Mouse (Mus musculus): ENCODE data around the gene Icam1.
"Not testable (repeated sequence)": the region's sequence is repeated elsewhere in the genome, so short reads cannot be mapped to it uniquely, and the experiment has no call there.

The Icam1 gene

DNA sequence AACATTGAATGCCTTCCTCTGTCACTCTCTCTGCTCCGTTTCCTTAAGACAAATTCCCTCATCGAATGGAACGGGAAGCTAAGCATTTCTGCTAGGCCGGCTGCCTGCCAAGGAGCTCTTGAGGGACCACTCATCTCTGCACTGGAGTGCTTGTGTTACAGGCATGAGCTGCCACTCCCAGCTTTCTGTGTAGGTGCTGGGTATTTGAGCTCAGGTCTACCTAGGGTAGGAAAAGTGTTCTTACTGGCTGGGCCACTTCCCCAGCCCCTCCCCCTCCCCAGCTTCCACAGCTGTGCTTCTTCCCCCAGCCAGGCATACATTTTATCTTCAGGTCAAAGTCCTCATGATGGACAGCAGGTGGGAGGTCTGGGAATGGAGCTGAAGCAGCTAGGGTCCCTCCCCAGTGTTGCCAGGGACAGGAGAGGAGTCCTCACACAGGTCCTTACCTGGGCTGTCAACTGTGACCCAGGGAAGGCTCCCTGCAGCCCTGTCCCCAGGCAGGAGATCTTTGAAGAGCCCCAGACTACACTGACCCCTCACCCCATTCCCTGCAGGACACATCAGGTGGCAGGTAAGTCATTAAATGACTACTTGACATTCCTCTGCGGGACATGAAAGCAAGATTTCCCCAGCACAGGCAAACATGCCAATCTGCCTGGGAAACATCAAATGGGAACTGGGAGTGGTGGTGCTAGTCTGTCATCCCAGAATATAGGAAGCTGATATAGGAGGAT lies 22.5 kb upstream of the Icam1 start:
- DNase-seq, result no peak

DNA sequence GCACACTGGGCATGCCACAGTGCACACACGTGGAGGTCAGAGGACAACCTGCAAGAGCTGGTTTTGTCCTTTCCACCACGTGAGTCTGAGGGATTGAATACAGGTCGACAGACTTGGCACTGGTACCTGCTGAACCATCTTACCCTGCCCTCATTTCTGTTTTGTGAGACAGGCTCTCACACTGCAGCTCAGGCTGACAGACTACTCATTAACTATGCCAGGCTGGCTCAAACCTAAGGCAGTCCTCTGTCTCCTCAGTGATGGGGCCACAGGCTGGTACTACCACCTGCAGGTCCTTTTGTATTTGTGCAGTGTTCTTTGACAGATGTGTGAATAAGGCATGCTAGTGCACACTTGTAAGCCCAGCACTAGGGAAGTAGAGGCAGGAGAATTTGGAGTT lies 20.7 kb upstream of the Icam1 start:
- no peak for DNase-seq

DNA sequence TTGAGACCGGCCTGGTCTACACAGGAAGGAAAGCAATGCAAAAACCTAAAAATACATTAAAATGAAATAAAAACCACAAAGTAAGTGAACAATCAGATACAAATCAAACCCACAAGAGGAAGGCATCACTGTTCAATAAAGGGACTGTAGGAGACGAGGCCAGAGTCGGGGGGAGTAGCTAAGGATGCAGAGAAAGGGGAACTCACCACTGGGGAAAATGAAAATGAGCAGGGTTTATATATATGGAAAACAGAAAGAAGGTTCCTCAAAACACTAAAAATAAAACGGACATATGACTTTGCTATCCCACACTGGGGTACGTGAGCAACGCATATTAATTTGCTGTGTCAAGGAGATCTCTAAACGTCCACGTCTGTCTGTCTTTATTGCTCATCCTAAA lies 18.7 kb upstream of the Icam1 start:
- DNase-seq, result no peak

DNA sequence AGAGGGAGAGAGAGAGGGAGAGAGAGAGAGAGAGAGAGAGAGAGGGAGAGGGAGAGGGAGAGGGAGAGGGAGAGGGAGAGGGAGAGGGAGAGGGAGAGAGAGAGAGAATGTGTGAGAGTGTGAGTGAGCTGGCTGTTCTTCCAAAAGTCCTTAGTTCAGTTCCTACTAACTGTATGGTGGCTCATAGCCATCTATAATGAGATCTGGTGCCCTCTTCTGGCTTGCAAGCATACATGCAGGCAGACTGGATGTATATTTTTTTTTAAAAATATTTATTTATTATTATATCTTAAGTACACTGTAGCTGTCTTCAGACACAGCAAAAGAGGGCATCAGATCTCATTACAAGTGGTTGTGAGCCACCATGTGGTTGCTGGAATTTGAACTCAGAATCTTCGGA lies 17.4 kb upstream of the Icam1 start:
- not testable (repeated sequence) for DNase-seq

DNA sequence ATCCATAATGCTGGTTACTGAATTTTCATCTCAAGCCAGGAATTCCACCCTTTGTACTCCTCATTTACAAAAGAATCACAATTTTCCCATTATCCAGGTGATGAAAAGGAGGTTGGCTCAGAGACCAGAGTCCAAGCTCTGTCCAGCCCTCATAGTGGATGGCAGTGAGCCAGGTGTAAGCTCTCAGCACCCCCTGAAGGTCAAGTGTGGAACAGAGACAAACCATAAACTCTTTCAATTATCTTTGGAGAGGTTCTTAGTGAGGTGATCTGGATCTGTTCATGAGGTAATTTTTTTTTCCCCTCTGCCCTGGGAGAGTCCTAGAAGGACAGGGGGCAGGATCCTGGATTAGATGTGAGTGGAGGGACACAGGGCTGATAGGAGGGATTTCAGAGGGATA lies 15.0 kb upstream of the Icam1 start:
- DNase-seq, result peak; percentile 10

DNA sequence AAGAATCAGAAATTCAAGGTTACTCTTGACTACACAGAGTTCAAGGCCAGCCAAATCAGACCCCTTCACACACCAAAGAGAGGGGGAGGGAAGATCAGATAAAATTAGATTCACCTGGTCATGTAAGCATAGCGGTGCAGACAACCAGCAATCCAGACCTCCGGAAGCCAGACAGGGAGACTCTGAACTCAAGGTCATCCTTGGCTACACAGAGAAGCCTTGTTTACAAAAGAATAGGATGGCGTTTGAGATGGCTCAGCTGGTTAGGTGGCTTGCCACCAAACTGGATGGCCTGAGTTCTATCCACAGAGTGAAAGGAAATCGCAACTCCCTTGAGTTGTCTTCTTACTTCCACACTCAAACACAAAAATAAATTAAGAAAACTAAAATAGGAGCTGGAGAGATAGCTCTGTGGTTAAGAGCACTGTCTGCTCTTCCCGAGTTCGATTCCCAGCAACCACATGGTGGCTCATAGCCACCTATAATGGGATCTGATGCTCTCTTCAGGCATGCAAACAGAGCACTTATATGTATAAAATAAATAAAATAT lies 14.1 kb upstream of the Icam1 start:
- no peak for DNase-seq

DNA sequence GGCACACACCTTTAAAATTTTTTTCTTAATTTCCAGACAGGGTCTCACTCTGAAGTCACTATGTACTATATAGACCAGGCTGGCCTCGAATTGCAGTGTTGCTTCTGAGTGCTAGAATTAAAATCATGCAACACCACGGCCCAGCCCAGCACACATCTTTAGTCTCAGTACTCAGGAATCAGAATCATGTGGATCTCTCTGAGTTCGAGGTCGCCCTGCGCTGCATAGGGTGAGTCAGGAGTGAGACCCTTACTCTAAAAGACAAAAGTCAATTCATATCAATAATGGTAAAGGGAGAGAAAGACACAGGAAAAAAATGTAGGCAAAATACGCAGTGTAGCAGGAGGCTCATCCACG lies 13.5 kb upstream of the Icam1 start:
- no peak for DNase-seq

DNA sequence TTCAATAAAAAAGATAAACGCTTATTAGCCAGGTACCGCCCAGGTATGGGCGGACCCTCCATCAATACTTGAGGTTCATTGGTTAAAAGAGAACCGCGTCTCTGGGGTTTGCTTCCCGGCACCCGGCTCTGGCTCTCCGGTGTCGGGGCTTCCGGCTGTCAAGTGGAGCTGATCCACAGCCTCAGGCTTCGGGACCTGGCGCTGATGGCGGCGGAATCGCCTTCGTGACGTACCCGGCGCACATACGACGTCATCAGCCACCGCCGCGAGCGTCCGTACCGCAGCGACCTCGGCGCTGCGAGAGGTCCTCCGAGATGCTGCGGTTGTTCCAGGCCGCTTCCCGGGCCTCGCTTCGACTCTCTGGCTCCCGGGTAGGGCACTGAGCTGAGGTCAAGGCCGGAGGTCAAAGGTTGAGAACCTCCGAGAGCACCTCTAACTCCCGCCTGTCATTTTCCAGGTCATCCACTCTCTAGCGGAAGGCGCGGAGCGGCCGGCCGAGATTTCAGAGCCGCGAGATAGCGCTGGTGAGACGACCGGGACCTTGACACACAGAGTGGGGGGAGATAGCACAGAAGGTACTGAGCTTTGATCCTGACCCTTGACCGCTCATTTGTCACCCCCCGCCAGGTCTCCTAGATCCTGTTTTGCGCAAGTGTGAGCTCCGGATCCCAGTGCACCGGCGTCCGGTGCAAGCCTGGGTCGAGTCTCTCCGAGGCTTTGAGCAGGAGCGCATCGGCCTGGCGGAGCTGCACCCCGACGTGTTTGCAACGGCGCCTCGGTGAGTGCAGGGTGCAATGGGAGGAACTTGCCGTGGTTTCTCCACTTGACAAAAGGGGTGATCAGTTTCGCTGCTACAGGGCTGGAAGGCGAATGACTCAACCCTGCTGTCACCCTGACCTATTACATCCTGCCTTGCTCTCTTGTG lies 12.9 kb upstream of the Icam1 start, which contains the start of gene Mrpl4:
Gene Mrpl4, plus strand, starts transcription at position 112 of the 925 bp plus-strand sequence.
- DNase-seq, result peak; percentile 88

DNA sequence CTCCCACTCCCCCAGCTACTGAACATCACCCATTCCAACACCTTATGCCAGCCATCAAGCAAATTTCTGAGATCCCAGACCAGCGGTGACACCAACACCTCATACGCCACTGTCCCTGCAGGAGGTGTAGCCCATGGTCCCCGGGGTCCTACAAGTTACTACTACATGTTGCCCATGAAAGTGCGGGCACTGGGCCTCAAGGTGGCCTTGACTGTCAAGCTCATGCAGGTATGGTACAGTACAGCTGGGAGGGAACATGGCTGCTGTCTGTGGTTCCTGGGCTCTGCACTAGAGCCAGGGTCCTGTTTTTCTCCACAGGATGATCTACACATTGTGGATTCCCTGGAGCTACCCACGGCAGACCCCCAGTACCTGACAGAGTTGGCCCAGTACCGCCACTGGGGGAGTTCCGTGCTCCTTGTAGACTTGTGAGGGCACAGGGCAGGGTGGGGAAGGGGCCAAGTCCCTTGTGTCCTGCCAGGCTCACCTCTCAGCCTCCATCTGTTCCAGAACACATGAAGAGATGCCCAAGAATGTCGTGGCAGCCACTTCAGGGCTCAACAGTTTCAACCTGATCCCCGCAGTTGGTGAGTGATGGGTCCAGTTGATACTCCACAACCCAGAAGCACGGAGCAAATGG lies 8.4 kb upstream of the Icam1 start:
- DNase-seq, result no peak

DNA sequence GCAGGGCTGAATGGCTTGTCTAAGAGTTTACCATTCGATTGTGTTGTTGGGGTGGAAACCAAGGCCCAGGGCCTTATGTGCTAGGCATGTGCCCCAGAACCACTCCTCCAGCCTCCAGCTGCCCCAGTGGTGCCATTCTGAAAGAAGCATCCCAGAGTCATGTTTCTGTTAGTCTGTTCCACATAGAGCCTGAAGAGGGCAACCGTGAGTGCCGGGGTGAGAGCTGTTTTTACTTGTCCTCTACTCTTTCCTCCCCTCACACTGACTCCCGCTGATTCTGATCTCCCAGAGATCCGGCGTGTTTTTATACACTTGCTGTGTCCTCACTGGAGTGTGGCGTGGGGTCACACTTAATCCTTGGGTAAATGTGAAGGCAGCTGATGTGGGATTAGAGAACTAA lies 7.8 kb upstream of the Icam1 start:
- DNase-seq, result peak; percentile 16

DNA sequence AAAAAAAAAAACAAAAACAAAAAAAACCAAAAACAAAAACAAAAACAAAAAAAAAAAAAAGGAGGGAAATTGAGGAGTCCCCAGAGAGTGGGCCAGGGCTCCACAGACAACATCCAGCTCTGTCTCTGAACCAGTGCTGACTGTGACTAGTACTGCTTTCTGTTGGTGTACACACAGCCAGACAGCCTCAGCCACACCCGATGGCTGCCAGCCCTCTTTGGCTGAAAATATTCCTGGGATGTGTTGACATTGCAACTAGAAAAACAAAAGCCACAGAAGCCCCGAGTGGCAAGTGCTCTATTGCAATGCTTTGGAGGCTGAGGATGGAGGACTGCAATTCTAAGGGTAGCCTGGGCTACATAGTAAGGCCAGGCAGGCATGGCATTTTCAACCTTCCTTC lies 5.4 kb upstream of the Icam1 start:
- DNase-seq, result no peak

DNA sequence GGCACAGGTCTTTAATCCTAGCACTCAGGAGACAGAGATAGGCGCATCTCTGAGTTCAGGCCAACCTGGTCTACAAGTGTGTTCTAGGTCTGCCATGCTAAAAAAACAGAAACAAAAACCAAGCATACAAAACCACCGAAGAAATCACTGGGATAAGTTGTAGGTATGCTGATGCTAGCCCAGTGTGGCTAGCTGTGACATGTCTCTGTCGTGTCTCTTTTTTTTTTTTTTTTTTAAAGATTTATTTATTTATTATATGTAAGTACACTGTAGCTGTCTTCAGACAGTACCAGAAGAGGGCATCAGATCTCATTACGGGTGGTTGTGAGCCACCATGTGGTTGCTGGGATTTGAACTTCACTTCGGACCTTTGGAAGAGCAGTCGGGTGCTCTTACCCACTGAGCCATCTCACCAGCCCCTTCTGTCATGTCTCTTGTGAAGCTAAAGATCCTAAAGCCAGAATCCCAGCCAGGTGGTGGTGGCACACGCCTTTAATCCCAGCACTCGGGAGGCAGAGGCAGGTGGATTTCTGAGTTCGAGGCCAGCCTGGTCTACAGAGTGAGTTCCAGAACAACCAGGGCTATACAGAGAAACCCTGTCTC lies 4.7 kb upstream of the Icam1 start:
- not testable (repeated sequence) for DNase-seq

DNA sequence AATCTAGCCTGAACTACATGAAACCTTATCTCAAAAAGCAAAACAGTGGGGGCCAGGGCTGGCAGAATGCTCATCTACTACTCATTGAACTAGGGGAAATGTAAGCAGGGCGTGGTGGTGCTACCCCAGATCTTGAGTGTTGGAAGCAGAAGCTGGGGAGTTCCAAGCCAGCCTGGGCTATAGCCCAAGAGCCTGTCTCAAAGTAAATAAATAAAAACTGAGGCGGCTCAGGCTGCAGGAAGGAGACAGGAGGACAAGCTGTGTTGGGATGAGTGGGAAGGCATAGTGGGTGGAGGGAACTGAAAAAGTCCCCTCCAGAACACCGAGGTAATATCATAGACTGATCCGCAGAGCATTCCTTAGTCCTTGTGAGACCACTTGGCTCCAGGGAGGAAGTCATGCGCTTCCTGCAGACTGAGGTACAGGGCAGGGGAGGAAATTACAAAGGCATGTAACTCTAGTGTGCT lies 3.9 kb upstream of the Icam1 start:
- DNase-seq, result peak; percentile 44

DNA sequence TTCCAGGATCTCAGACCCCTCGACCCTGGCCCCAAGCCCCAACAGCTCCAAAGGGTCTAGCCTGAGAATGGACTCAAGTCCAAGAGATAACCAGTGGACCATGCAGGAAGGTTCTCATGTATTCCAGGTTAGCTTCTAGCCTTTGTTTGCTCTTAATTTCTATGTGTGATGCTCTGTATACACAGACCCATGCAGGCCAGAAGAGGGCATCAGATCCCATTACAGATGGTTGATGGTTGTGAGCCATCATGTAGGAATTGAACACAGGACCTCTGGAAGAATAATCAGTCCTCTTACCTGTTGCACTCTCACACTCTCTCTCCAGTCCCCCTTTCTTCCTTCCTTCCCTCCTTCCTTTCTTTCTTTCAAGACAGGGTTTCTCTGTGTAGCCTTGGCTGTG lies 3.4 kb upstream of the Icam1 start:
- peak; percentile 12 for DNase-seq

DNA sequence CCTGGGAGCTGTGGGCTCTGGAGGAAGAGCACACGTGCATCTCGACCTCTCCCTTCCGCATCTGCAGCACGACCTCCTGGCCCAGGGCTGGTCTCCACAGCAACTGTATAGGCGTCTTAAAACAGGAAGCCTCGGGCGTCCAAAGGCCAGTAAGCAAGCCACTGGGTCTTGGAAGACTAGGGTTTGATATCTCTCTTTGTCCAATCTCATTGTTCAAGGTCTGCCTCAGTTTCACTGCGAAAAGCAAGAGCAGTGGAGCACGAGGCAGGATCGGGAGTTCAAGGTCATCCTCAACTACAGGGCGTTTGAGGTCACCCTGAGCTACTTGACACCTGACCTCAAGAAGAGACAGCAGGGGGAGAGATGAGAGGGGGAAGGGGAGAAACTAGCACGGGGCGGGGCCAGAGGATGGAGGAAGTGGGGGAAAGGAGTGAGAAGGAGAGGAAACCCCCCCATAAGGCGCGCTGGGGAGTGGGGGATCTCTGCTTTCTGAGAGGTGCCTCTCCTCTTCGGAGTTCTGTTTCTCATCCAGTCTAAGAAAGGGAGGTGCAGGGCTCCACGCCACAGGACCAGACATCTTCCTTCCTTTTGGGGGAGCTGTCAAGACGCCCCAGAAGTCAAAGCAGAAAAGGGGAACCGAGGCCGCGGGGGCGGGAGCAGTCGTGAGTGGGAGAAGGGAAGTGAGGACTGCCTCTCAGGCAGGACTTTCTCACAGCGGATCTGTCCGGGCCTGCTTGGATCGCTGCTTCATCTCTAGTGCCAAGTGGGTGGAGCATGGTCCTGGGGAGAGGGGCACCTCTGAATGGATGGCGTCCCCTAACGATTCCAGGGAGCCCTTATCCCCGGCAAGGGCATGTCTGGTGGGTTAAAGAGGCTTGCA lies 854 bp upstream of the Icam1 start:
- DNase-seq, result peak; percentile 52

DNA sequence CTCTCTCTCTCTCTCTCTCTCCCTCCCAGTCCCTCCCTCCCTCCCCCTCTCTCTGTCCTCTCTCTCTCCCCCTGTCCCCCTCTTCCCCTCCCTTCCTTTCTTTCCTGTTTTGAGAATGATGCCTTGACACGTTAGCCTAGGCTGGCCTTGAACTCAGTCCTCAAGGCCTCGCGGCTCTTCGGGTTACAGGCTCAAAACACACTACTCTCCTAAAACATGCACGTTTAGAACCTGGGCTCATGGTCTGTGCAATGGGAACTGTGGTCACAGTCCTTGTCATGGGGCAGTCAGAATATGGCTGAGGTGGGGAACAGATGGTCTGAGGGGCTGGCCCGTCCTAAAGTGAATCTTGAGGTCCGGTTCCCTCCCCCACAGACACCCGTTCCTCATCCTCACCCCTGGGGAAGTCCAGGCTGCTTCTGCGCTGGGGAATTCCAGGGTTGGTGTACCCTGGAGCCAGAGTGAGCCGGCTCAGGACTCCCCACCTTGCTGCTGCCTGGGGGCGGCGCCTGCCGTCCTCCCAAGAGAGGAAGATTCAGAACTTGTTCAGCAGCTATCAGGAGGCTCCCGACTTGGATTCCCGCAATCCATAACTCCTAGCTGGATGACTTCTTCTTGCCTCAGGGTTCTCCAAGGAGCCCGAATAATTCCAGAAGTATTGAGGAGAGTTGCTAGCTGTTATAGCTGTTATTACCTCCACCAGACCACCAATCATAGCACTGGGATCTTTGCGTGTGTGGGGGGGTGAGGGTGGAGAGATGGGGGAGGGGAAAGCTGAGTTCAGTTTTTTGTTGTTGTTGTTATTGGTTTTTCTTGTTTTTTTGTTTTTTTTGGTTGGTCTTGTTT lies 769 bp downstream of the Icam1 start:
- DNase-seq, result no peak

DNA sequence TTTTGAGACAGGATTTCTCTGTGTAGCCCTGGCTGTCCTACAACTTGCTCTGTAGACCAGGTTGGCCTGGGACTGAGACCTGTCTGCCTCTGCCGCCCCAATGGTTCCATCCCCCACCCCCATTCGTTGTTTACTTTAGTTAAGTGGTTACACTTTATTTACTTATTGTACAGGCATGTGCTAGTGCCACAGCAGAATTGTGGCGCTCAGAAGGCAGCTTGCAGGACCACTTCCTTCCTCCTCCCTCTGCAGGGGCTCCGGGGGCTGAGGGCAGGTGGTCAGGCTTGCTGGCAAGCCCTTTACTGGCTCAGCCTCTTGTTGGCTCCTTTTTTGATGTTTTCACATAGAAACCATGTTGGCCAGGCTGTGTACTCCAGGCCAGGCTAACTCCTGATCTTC lies 1.4 kb downstream of the Icam1 start:
- no peak for DNase-seq

DNA sequence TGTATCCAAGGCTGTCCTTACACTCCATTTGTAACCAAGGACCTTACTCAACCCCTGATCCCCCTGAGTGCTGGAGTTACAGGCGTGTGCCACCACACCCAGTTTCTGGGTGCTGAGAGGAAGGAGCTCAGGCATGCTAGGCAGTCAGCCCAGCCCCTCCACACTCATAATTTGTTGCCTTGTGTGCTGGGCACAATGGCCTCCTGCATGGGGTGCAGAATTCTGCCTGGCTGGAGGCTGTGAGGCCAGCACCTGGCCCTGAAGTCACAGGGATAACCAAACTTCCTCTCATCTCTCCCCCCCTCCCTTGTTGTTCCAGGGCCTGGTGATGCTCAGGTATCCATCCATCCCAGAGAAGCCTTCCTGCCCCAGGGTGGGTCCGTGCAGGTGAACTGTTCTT lies 2.8 kb downstream of the Icam1 start:
- DNase-seq, result no peak

DNA sequence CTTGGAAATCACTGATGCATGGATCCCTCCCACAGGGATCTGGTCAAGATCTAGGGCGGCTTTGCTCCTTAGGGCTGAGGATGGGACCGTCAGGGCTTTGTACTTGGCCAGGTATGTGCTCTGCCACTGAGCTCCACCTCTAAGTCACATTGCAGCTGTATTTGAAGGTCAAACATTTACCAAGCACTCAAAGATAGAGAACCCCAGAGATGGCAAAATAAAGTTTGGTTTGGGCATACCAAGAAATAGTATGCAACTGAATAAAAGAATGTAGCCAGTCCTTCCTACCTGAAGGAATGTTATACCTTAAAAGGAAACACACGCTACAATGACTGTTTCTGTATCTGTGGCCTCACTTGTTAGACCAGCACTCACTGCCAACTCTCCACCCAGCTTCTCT lies 5.6 kb downstream of the Icam1 start:
- DNase-seq, result no peak

DNA sequence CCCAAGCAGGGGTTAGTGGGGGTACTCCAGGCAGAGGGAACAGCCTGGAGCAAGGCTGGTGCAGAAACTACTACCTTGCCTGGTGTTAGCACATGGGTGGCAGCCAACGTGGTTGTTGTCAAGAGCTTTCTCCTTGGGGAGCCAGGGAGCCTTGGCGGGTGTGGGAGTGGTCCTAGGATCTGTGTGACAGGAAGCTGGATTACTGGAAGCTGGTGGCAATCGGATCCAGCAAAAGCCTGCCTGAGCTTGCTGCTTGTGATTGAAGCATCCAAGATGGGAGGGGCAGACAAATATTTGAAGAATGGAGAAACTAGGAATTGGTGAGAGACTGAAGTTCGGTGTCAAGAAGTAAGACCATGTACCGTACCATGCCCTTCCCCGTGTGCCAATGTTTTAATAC lies 6.5 kb downstream of the Icam1 start:
- DNase-seq, result no peak

DNA sequence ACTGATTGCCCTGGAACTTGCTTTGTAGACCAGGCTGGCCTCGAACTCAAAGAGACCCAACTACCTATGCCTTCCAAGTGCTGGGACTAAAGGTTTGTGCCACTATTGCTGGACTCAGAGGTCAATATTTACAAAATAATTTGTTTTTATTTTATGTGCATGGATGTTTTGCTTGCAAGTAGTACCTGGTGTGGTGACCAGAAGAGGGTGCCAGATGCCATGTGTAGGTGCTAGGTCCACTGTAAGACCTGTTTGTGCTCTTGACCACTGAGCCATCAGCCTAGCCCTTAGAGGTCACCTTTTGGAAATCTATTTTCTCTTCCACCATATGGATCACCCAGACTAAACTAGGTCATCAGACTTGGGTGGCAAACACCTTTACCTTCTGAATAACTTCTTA lies 6.9 kb downstream of the Icam1 start:
- no peak for DNase-seq

All from liver (tissue).